Mouse (Mus musculus) kidney, embryonic 14.5 days (tissue): ENCODE measurements around the gene Sorcs2. TPM values are rescaled to one million over a fixed set of nuclear protein-coding genes. Genes with fewer than 3 reads are reported as not detected.

Source experiments
- ATAC-seq: fragments of 200-750 bp; cut with Nextera tagmentation; 2 replicates; pipeline ENCODE4 v1.8.0; 2017; ENCODE audit warnings: moderate number of reproducible peaks, mild to moderate bottlenecking, moderate TSS enrichment, moderate library complexity; ENCODE audit not compliant: low FRiP score, low TSS enrichment
- H3K27ac ChIP-seq: fragments of 300-500 bp; sonication (generic); 2 replicates; pipeline ENCODE4 v1.5.1; 2014; ENCODE audit warnings: low read depth, mild to moderate bottlenecking, low read length, moderate library complexity, mixed read lengths
- H3K27me3 ChIP-seq: fragments of 300-500 bp; sonication (generic); 2 replicates; pipeline ENCODE4 v1.6.1; 2014; ENCODE audit warnings: mild to moderate bottlenecking, low read length; ENCODE audit not compliant: control insufficient read depth, insufficient read depth
- H3K36me3 ChIP-seq: fragments of 300-500 bp; sonication (generic); 2 replicates; pipeline ENCODE4 v1.6.1; 2014; ENCODE audit warnings: low read length, mixed read lengths; ENCODE audit not compliant: control insufficient read depth, insufficient read depth
- H3K4me1 ChIP-seq: fragments of 300-500 bp; sonication (generic); 2 replicates; pipeline ENCODE4 v1.6.1; 2014; ENCODE audit warnings: low read length, mixed read lengths; ENCODE audit not compliant: control insufficient read depth, insufficient read depth
- H3K4me2 ChIP-seq: fragments of 300-500 bp; sonication (generic); replicated peaks from 2 replicates; pipeline ENCODE4 v1.6.1; 2014; ENCODE audit warnings: low read depth, mild to moderate bottlenecking, low read length
- H3K4me3 ChIP-seq: fragments of 300-500 bp; sonication (generic); 2 replicates; pipeline ENCODE4 v1.5.1; 2014; ENCODE audit warnings: mild to moderate bottlenecking, low read length
- H3K9ac ChIP-seq: fragments of 300-500 bp; sonication (generic); 2 replicates; pipeline ENCODE4 v1.6.1; 2014; ENCODE audit warnings: low read depth, mild to moderate bottlenecking, low read length, moderate library complexity
- H3K9me3 ChIP-seq: fragments of 300-500 bp; sonication (generic); 2 replicates; pipeline ENCODE4 v1.6.1; 2016; ENCODE audit warnings: low read length; ENCODE audit not compliant: control insufficient read depth
- WGBS: fragments of 180-500 bp; shearing (Covaris S2); extraction: QIAGEN DNeasy Blood & Tissue Kit; methylation state at CpG from one replicate; pipeline ENCODE4 v1.1.7; 2014; 5-methylcytosine and 5-hydroxymethylcytosine counted together
- polyA plus RNA-seq: library from polyadenylated mRNA; unstranded; fragments of >200 nt; fragmentation: Nextera tagmentation; extraction: Ambion mirVana; gene quantifications from 2 replicates; pipeline ENCODE4 v1.2.1, GENCODE M21; 2014

Gene Sorcs2
- polyA plus RNA-seq, 1 experiment from 2014 or later: 10.3 TPM

- WGBS: 59% methylated on average over 4 of the region's 4 CpGs
- H3K36me3 ChIP-seq: no peaks in the 10 kb centered on the region
- H3K4me1 ChIP-seq: no peaks in the 10 kb centered on the region
- no peaks in the 10 kb centered on the region for H3K27me3 ChIP-seq
- no peak for ATAC-seq
- no peak overlapping the region for H3K9ac ChIP-seq
- no peak overlapping the region for H3K27ac ChIP-seq
- no peak overlapping the region for H3K4me2 ChIP-seq
- H3K4me3 ChIP-seq: no peak overlapping the region
- no peaks in the 10 kb centered on the region for H3K9me3 ChIP-seq
Observed at GRCm38 (mm10) chr5:36099662-36100061, 298.3 kb downstream of the Sorcs2 start.

GRCm38 (mm10) chr5:36096046-36096445, 301.9 kb downstream of the Sorcs2 start:
- Histone ChIP-seq H3K9ac (no peak overlapping the region), H3K27me3 (no peaks in the 10 kb centered on the region), H3K27ac (no peak overlapping the region), H3K4me3 (no peak overlapping the region), H3K4me1 (no peaks in the 10 kb centered on the region), H3K36me3 (no peaks in the 10 kb centered on the region), H3K9me3 (no peaks in the 10 kb centered on the region), H3K4me2 (no peak overlapping the region)
- ATAC-seq: no peak
- 83% methylated on average over 8 of the region's 8 CpGs for WGBS

- Histone ChIP-seq H3K36me3 (no peaks in the 10 kb centered on the region), H3K4me2 (no peak overlapping the region), H3K27ac (no peak overlapping the region), H3K9ac (no peak overlapping the region), H3K27me3 (no peaks in the 10 kb centered on the region), H3K4me1 (no peaks in the 10 kb centered on the region), H3K9me3 (no peaks in the 10 kb centered on the region), H3K4me3 (no peak overlapping the region)
- 70% methylated on average over 7 of the region's 7 CpGs for WGBS
- no peak for ATAC-seq
Observed at GRCm38 (mm10) chr5:36090036-36090435, 307.9 kb downstream of the Sorcs2 start.

DNA sequence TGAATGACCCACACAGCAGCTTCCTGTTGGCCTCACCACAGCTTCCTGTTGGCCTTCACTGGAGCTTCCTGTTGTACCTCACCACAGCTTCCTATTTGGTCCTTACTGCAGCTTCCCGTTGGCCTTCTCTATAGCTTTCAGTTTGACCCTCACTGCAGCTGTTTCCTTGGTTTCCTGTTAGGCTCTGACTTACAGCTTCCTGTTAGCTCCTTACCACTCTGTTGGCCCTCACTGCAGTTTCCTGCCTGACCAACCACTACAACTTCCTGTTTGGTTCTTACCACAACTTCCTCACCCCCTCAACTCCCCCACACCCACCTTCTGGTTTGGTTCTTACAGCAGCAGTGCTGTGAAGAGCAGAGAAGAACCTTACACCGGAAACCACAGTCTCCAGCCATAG, 308.7 kb downstream of the Sorcs2 start:
- ATAC-seq: no peak
- H3K4me2 ChIP-seq: no peak overlapping the region
- no peak overlapping the region for H3K27ac ChIP-seq
- 68% methylated on average over 2 of the region's 2 CpGs for WGBS
- H3K9me3 ChIP-seq: no peaks in the 10 kb centered on the region
- H3K4me1 ChIP-seq: no peaks in the 10 kb centered on the region
- H3K4me3 ChIP-seq: no peak overlapping the region
- H3K36me3 ChIP-seq: no peaks in the 10 kb centered on the region
- no peaks in the 10 kb centered on the region for H3K27me3 ChIP-seq
- no peak overlapping the region for H3K9ac ChIP-seq

DNA sequence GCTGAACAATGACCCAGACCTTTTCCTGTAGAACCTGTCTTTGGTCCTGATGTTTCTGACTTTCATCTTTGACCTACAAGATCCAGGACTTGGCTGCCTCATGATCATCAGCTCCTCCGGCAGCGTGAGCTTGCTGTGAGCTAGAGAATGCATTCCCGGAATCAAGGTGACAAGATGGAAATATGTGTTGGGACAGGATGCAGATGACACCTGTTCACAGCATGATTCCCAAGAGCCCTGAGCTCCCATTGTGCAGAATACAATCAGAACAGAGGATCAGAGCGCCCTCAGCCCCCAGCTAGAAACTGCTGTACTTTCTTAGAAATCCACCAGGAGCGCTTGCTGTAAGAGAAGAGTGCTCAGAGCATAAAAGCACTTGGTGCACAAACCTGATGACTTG, 311.0 kb downstream of the Sorcs2 start:
- Histone ChIP-seq H3K4me3 (no peak overlapping the region), H3K27me3 (no peaks in the 10 kb centered on the region), H3K9ac (no peak overlapping the region), H3K4me2 (no peak overlapping the region), H3K36me3 (no peaks in the 10 kb centered on the region), H3K27ac (no peak overlapping the region), H3K4me1 (no peaks in the 10 kb centered on the region), H3K9me3 (no peaks in the 10 kb centered on the region)
- no peak for ATAC-seq
- WGBS: 86% methylated on average over 5 of the region's 5 CpGs

- 57% methylated on average over 4 of the region's 4 CpGs for WGBS
- Histone ChIP-seq H3K4me1 (no peaks in the 10 kb centered on the region), H3K27ac (no peak overlapping the region), H3K4me3 (no peak overlapping the region), H3K36me3 (no peaks in the 10 kb centered on the region), H3K27me3 (no peaks in the 10 kb centered on the region), H3K9me3 (no peaks in the 10 kb centered on the region), H3K9ac (no peak overlapping the region), H3K4me2 (no peak overlapping the region)
- ATAC-seq: no peak
Observed at GRCm38 (mm10) chr5:36085621-36086020, 312.3 kb downstream of the Sorcs2 start.

GRCm38 (mm10) chr5:36083869-36084565, 313.9 kb downstream of the Sorcs2 start:
- no peak overlapping the region for H3K27ac ChIP-seq
- no peaks in the 10 kb centered on the region for H3K27me3 ChIP-seq
- 86% methylated on average over 9 of the region's 9 CpGs for whole genome bisulfite sequencing
- H3K9ac ChIP-seq: no peak overlapping the region
- no peak overlapping the region for H3K4me2 ChIP-seq
- no peaks in the 10 kb centered on the region for H3K36me3 ChIP-seq
- H3K9me3 ChIP-seq: no peaks in the 10 kb centered on the region
- no peak for ATAC-seq
- H3K4me1 ChIP-seq: no peaks in the 10 kb centered on the region
- H3K4me3 ChIP-seq: no peak overlapping the region

GRCm38 (mm10) chr5:36081021-36081420, 316.9 kb downstream of the Sorcs2 start:
- no peak for ATAC-seq
- no peaks in the 10 kb centered on the region; the same call in 1 of the 2 replicates for H3K27me3 ChIP-seq
- H3K36me3 ChIP-seq: no peaks in the 10 kb centered on the region
- no peak overlapping the region for H3K27ac ChIP-seq
- no peak overlapping the region for H3K4me2 ChIP-seq
- no peak overlapping the region for H3K4me3 ChIP-seq
- H3K9ac ChIP-seq: no peak overlapping the region
- no peaks in the 10 kb centered on the region for H3K9me3 ChIP-seq
- 57% methylated on average over 8 of the region's 8 CpGs for WGBS
- no peaks in the 10 kb centered on the region for H3K4me1 ChIP-seq

DNA sequence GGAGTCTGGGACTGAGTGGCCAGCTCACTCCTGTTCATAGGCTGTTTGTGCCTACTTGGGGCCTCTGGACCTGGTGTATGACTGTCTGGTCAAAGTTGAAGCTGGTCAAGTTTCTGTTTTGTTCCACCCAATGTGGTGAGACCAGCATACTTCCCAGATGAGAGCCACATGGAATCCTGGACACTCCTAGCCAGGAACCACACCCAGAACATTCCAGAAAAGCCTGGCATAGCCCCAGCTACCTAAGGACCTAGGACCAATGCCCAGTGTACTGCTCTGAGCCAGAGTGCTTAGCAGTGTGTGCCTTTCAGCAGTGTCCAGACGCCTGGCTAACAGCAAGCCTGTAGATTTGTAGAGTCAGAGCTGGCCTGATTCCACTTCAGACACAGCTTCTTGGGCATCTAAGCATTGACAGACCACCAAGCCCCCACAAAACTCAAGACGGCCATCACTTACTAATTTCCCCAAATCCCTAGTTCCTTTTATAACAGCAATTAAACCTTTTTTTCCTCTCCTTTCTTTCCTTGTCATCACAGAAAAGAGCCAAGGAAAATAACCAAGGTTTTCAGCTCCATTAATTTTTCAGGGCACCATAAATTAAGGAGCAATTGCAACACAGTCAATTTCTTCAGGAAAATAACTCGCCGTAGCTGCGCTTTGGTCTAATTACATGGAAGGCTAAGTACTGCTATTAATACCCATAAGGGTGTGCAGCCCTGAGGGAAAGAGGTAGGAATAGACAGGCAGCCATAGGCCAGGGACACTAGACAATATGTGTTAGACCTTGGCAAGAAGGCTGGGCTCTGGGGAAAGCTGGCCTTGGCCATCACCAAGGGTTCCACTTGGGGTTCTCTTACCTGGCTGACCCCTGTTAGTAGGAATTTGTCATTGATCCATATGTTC, 322.5 kb downstream of the Sorcs2 start:
- Histone ChIP-seq H3K4me2 (no peak overlapping the region), H3K36me3 (no peaks in the 10 kb centered on the region), H3K27ac (no peak overlapping the region), H3K27me3 (no peaks in the 10 kb centered on the region; the same call in 1 of the 2 replicates), H3K9ac (no peak overlapping the region), H3K9me3 (no peaks in the 10 kb centered on the region), H3K4me3 (no peak overlapping the region), H3K4me1 (peaks cover 6% of the 10 kb centered on the region; the same call in 1 of the 2 replicates)
- 24% methylated on average over 5 of the region's 5 CpGs for WGBS
- peak; percentile 54; the same call in 1 of the 2 replicates for ATAC-seq
